26 mouse cellular contexts compared by ENCODE assay signal in the genomic region with DNA sequence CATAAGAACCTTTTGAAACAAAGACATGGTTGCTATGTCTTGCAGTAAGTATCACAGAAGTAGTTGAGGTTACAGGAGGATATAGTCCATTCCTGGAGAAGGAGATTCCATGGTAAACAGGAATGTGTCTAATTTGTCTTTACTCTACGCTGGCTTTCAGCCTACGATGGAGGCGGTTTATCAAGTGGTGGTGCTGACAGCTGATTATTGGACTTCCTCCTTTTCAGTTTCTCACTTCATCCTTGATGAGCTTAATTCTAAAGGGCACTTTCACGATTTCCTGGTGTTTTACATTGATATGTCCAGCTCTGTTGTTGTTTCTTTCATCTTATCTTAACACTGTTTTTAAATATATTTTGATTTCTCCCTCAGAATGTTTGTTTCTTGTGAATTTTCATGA.
"Had no signal": no experiment of that assay in that cellular context is flagged by ENCODE, and none has a peak within 500 bp of the region (broad histone marks: within the 10 kb centered on the region; RNA-seq: fewer than 3 reads in every experiment).

No protein-coding gene starts in this region.

- H3K4me1 ChIP-seq: embryonic facial prominence, embryonic 10.5 days; embryonic facial prominence, embryonic 12.5 days; embryonic facial prominence, embryonic 13.5 days; embryonic facial prominence, embryonic 15.5 days; forebrain, embryonic 10.5 days; forebrain, embryonic 12.5 days; forebrain, embryonic 13.5 days; heart, embryonic 10.5 days had no signal

- H3K27ac ChIP-seq: embryonic facial prominence, embryonic 10.5 days; embryonic facial prominence, embryonic 12.5 days; embryonic facial prominence, embryonic 13.5 days; embryonic facial prominence, embryonic 15.5 days; forebrain, embryonic 10.5 days; forebrain, embryonic 12.5 days; forebrain, embryonic 13.5 days; gastrocnemius, adult 2 months; heart, adult 2 months; heart, embryonic 10.5 days had no signal

- DNase-seq: cerebellum, adult 9-10 months; cerebellum, adult 9-11 months; cerebellum, postnatal 10 days; cerebellum, postnatal 14 days; cerebellum, postnatal 25 days; cerebellum, postnatal 36 days; embryo, embryonic 11 days; forebrain, postnatal 0 days; gastrocnemius, adult 2 months; gastrocnemius, postnatal 10 days; gastrocnemius, postnatal 25 days; gastrocnemius, postnatal 36 days; heart, adult 11 months; heart, adult 18-20 months; heart, adult 2 months had no signal

- H3K36me3 ChIP-seq: embryonic facial prominence, embryonic 10.5 days; embryonic facial prominence, embryonic 12.5 days; embryonic facial prominence, embryonic 13.5 days; embryonic facial prominence, embryonic 15.5 days; forebrain, embryonic 10.5 days; forebrain, embryonic 12.5 days; heart, embryonic 10.5 days had no signal

- H3K4me2 ChIP-seq: embryonic facial prominence, embryonic 12.5 days; embryonic facial prominence, embryonic 13.5 days; embryonic facial prominence, embryonic 15.5 days; forebrain, embryonic 12.5 days; forebrain, embryonic 13.5 days had no signal

- ATAC-seq: forebrain, embryonic 13.5 days; forebrain, embryonic 14.5 days; forebrain, embryonic 16.5 days; forebrain, postnatal 0 days had no signal

- H3K9ac ChIP-seq: embryonic facial prominence, embryonic 12.5 days; embryonic facial prominence, embryonic 13.5 days; embryonic facial prominence, embryonic 15.5 days; forebrain, embryonic 12.5 days; forebrain, embryonic 13.5 days; forebrain, postnatal 0 days had no signal

- H3K9me3 ChIP-seq: embryonic facial prominence, embryonic 12.5 days; embryonic facial prominence, embryonic 13.5 days; embryonic facial prominence, embryonic 15.5 days; forebrain, embryonic 12.5 days; forebrain, embryonic 13.5 days had no signal

- H3K4me3 ChIP-seq: embryonic facial prominence, embryonic 10.5 days; embryonic facial prominence, embryonic 12.5 days; embryonic facial prominence, embryonic 13.5 days; embryonic facial prominence, embryonic 15.5 days; erythroblast, embryonic 14.5 days; forebrain, embryonic 10.5 days; forebrain, embryonic 12.5 days; forebrain, embryonic 13.5 days; gastrocnemius, adult 2 months; heart, adult 2 months; heart, embryonic 10.5 days had no signal

- H3K27me3 ChIP-seq: embryonic facial prominence, embryonic 12.5 days; embryonic facial prominence, embryonic 13.5 days; embryonic facial prominence, embryonic 15.5 days; forebrain, embryonic 12.5 days; forebrain, embryonic 13.5 days had no signal
